Mouse (Mus musculus) stomach, embryonic 14.5 days (tissue): Measurements from ENCODE around the gene Emilin2. TPM values are rescaled to one million over a fixed set of nuclear protein-coding genes. Genes with fewer than 3 reads are reported as not detected.
"Not testable (repeated sequence)": the region's sequence is repeated elsewhere in the genome, so short reads cannot be mapped to it uniquely, and the experiment has no call there.

Experiments used
- ATAC-seq: fragments of 200-750 bp; cut with Nextera tagmentation; 2 replicates; pipeline ENCODE4 v1.8.0; 2017; ENCODE audit warnings: low read depth, moderate TSS enrichment; ENCODE audit not compliant: insufficient number of reproducible peaks, insufficient read depth, low FRiP score
- H3K27ac ChIP-seq: fragments of 300-500 bp; sonication (generic); 2 replicates; pipeline ENCODE4 v1.5.1; 2014; ENCODE audit warnings: mild to moderate bottlenecking, low read length, moderate library complexity, mixed read lengths
- H3K27me3 ChIP-seq: fragments of 300-500 bp; sonication (generic); 2 replicates; pipeline ENCODE4 v1.6.1; 2014; ENCODE audit warnings: low read length, control low read depth, mixed read lengths; ENCODE audit not compliant: control insufficient read depth, insufficient read depth
- H3K36me3 ChIP-seq: fragments of 300-500 bp; sonication (generic); 2 replicates; pipeline ENCODE4 v1.6.1; 2014; ENCODE audit warnings: mild to moderate bottlenecking, control low read depth, low read length, moderate library complexity, mixed read lengths; ENCODE audit not compliant: control insufficient read depth, insufficient read depth
- H3K4me1 ChIP-seq: fragments of 300-500 bp; sonication (generic); 2 replicates; pipeline ENCODE4 v1.6.1; 2014; ENCODE audit warnings: low read length, control low read depth, mixed read lengths; ENCODE audit not compliant: control insufficient read depth, insufficient read depth
- H3K4me2 ChIP-seq: fragments of 300-500 bp; sonication (generic); replicated peaks from 2 replicates; pipeline ENCODE4 v1.6.1; 2014; ENCODE audit warnings: low read depth, low read length, control low read depth
- H3K4me3 ChIP-seq: fragments of 300-500 bp; sonication (generic); 2 replicates; pipeline ENCODE4 v1.5.1; 2014; ENCODE audit warnings: low read depth, low read length, control low read depth
- H3K9ac ChIP-seq: fragments of 300-500 bp; sonication (generic); replicated peaks from 2 replicates; pipeline ENCODE4 v1.6.1; 2014; ENCODE audit warnings: low read depth, mild to moderate bottlenecking, control low read depth, low read length, moderate library complexity, mixed read lengths
- H3K9me3 ChIP-seq: fragments of 300-500 bp; sonication (generic); 2 replicates; pipeline ENCODE4 v1.6.1; 2016; ENCODE audit warnings: low read depth, low read length, control low read depth; ENCODE audit not compliant: control insufficient read depth
- WGBS: fragments of 180-500 bp; shearing (Covaris S2); extraction: QIAGEN DNeasy Blood & Tissue Kit; methylation state at CpG from one replicate; pipeline ENCODE4 v1.1.7; 2014; 5-methylcytosine and 5-hydroxymethylcytosine counted together
- polyA plus RNA-seq: library from polyadenylated mRNA; unstranded; fragments of >200 nt; fragmentation: Nextera tagmentation; extraction: Ambion mirVana; gene quantifications from 2 replicates; pipeline ENCODE4 v1.2.1, GENCODE M21; 2014

Gene Emilin2
- polyA plus RNA-seq, 1 experiment from 2014 or later: 1.5 TPM

GRCm38 (mm10) chr17:71332298-71332697 lies 20.5 kb upstream of the Emilin2 start:
- ATAC-seq: no peak
- Histone ChIP-seq H3K36me3 (no peaks in the 10 kb centered on the region), H3K27ac (no peak overlapping the region), H3K4me1 (no peaks in the 10 kb centered on the region), H3K9ac (no peak overlapping the region), H3K4me3 (no peak overlapping the region), H3K4me2 (no peak overlapping the region), H3K27me3 (no peaks in the 10 kb centered on the region), H3K9me3 (no peaks in the 10 kb centered on the region)
- 52% methylated on average over 15 of the region's 15 CpGs for WGBS

- H3K9me3 ChIP-seq, ATAC-seq, H3K27ac ChIP-seq, H3K27me3 ChIP-seq, H3K4me3 ChIP-seq, H3K4me2 ChIP-seq, H3K4me1 ChIP-seq, H3K9ac ChIP-seq, H3K36me3 ChIP-seq: not testable (repeated sequence)
- 87% methylated on average over 8 of the region's 8 CpGs for WGBS
These were observed 9.0 kb upstream of the Emilin2 start for GRCm38 (mm10) chr17:71320731-71321130.

- Histone ChIP-seq H3K4me2 (no peak overlapping the region), H3K27ac (no peak overlapping the region), H3K27me3 (no peaks in the 10 kb centered on the region), H3K36me3 (no peaks in the 10 kb centered on the region), H3K4me3 (no peak overlapping the region), H3K4me1 (no peaks in the 10 kb centered on the region), H3K9ac (no peak overlapping the region), H3K9me3 (no peaks in the 10 kb centered on the region)
- WGBS: 91% methylated on average over 3 of the region's 3 CpGs
- ATAC-seq: no peak
These were observed 7.6 kb upstream of the Emilin2 start for GRCm38 (mm10) chr17:71319361-71319760.

GRCm38 (mm10) chr17:71317571-71317970 lies 5.8 kb upstream of the Emilin2 start:
- no peaks in the 10 kb centered on the region; the same call in 1 of the 2 replicates for H3K27me3 ChIP-seq
- no peaks in the 10 kb centered on the region for H3K9me3 ChIP-seq
- H3K4me3 ChIP-seq: no peak overlapping the region
- H3K27ac ChIP-seq: no peak overlapping the region
- H3K36me3 ChIP-seq: no peaks in the 10 kb centered on the region
- 87% methylated on average over 4 of the region's 4 CpGs for WGBS
- no peaks in the 10 kb centered on the region for H3K4me1 ChIP-seq
- no peak overlapping the region for H3K9ac ChIP-seq
- H3K4me2 ChIP-seq: no peak overlapping the region
- no peak for ATAC-seq

- no peaks in the 10 kb centered on the region for H3K36me3 ChIP-seq
- no peak overlapping the region for H3K4me3 ChIP-seq
- no peak for ATAC-seq
- H3K4me1 ChIP-seq: 0 out of 2 replicates have a peak, but pooled peaks cover 2% of the 10 kb centered on the region
- no peaks in the 10 kb centered on the region for H3K9me3 ChIP-seq
- no peak overlapping the region for H3K27ac ChIP-seq
- H3K9ac ChIP-seq: no peak overlapping the region
- H3K4me2 ChIP-seq: no peak overlapping the region
- H3K27me3 ChIP-seq: peaks cover 15% of the 10 kb centered on the region; the same call in 1 of the 2 replicates
- WGBS: 69% methylated on average over 4 of the region's 4 CpGs
These were observed 2.5 kb upstream of the Emilin2 start for GRCm38 (mm10) chr17:71314315-71314714.

- no peak overlapping the region for H3K27ac ChIP-seq
- 0 out of 2 replicates have a peak, but pooled peaks cover 2% of the 10 kb centered on the region for H3K4me1 ChIP-seq
- peaks cover 15% of the 10 kb centered on the region; the same call in 1 of the 2 replicates for H3K27me3 ChIP-seq
- H3K36me3 ChIP-seq: no peaks in the 10 kb centered on the region
- H3K4me3 ChIP-seq: peak overlapping the region; percentile 49
- WGBS: under 1% methylated on average over 66 of the region's 67 CpGs
- H3K9ac ChIP-seq: 0 out of 2 replicates have a peak overlapping the region, but pooled peaks have one; percentile 10
- peak; percentile 60; the same call in 1 of the 2 replicates for ATAC-seq
- H3K4me2 ChIP-seq: peak overlapping the region; percentile 99
- H3K9me3 ChIP-seq: no peaks in the 10 kb centered on the region
These were observed 1.1 kb downstream of the Emilin2 start for GRCm38 (mm10) chr17:71310486-71311339.

- 0 out of 2 replicates have a peak, but pooled peaks cover 2% of the 10 kb centered on the region for H3K4me1 ChIP-seq
- H3K27ac ChIP-seq: no peak overlapping the region
- no peaks in the 10 kb centered on the region for H3K36me3 ChIP-seq
- WGBS: 9% methylated on average over 23 of the region's 23 CpGs
- no peak overlapping the region for H3K9ac ChIP-seq
- peak overlapping the region; percentile 49 for H3K4me3 ChIP-seq
- H3K4me2 ChIP-seq: peak overlapping the region; percentile 99
- H3K27me3 ChIP-seq: peaks cover 15% of the 10 kb centered on the region; the same call in 1 of the 2 replicates
- ATAC-seq: no peak
- H3K9me3 ChIP-seq: no peaks in the 10 kb centered on the region
These were observed 1.9 kb downstream of the Emilin2 start for GRCm38 (mm10) chr17:71309711-71310485.

GRCm38 (mm10) chr17:71309141-71309540 lies 2.6 kb downstream of the Emilin2 start:
- Histone ChIP-seq H3K4me2 (no peak overlapping the region), H3K4me3 (no peak overlapping the region), H3K9ac (no peak overlapping the region)

More at GRCm38 (mm10) chr17:71309141-71309540, 2.6 kb downstream of the Emilin2 start:
- no peak for ATAC-seq
- no peak overlapping the region for H3K27ac ChIP-seq
- 50% methylated on average over 14 of the region's 14 CpGs for WGBS
- no peaks in the 10 kb centered on the region for H3K36me3 ChIP-seq
- H3K9me3 ChIP-seq: no peaks in the 10 kb centered on the region
- peaks cover 15% of the 10 kb centered on the region; the same call in 1 of the 2 replicates for H3K27me3 ChIP-seq
- 0 out of 2 replicates have a peak, but pooled peaks cover 2% of the 10 kb centered on the region for H3K4me1 ChIP-seq
